19 mouse cellular contexts compared by ENCODE assay signal in genomic region chr16:59409341-59409748, GRCm38 (mm10). TPM values are rescaled to one million over a fixed set of nuclear protein-coding genes. Genes with fewer than 3 reads are reported as not detected.
A peak's percentile ranks its signal among the peaks of the same experiment; 100 is the strongest.
DNase-seq lines count a peak whose midpoint lies in the region; ATAC-seq and TF ChIP-seq lines count a peak whose summit lies in the region.
"Had no signal": no experiment of that assay in that cellular context is flagged by ENCODE, and none has a peak within 500 bp of the region (broad histone marks: within the 10 kb centered on the region; RNA-seq: fewer than 3 reads in every experiment).

No protein-coding gene starts in this region.

- H3K4me2 ChIP-seq in forebrain, embryonic 11.5 days (ENCODE audit: low read depth, low read length, severe bottlenecking): no peak overlapping the region
- H3K4me2 ChIP-seq in forebrain, embryonic 13.5 days: no peak overlapping the region
- H3K4me2 ChIP-seq in forebrain, embryonic 15.5 days (replicated peaks): no peak overlapping the region
- 0 out of 2 replicates have a peak overlapping the region, but pooled peaks have one; percentile 31 for H3K4me2 ChIP-seq in hindbrain, postnatal 0 days (ENCODE audit: low read depth, low read length)
- peak overlapping the region; percentile 40 for H3K4me2 ChIP-seq in neural tube, embryonic 13.5 days
- H3K4me2 ChIP-seq: intestine, embryonic 15.5 days; lung, embryonic 15.5 days had no signal

- H3K4me3 ChIP-seq in forebrain, embryonic 11.5 days (ENCODE audit: low read depth, low read length): no peak overlapping the region
- H3K4me3 ChIP-seq in forebrain, embryonic 13.5 days: no peak overlapping the region
- H3K4me3 ChIP-seq in forebrain, embryonic 15.5 days: no peak overlapping the region
- no peak overlapping the region for H3K4me3 ChIP-seq in hindbrain, postnatal 0 days (ENCODE audit: low read length)
- H3K4me3 ChIP-seq in neural tube, embryonic 13.5 days: no peak overlapping the region
- H3K4me3 ChIP-seq: intestine, embryonic 15.5 days; left cerebral cortex, adult 2 months; lung, embryonic 15.5 days had no signal

- no peak for DNase-seq in forebrain, embryonic 11.5 days (ENCODE audit: low spot score)
- DNase-seq in hindbrain, postnatal 0 days (ENCODE audit: low spot score): peak; percentile 17
- DNase-seq in adrenal gland, postnatal 14 days: no peak
- no peak for DNase-seq in cerebellum, adult 18-20 months
- DNase-seq in spleen, adult 12 weeks (ENCODE audit: low spot score): no peak
- DNase-seq: adrenal gland, postnatal 36 days; kidney, postnatal 4 days; liver had no signal

- TF ChIP-seq CTCF in hindbrain, postnatal 0 days (IDR thresholded peaks at IDR 0.05; ENCODE audit: low read depth): no peak

- no peak overlapping the region for H3K9ac ChIP-seq in forebrain, embryonic 11.5 days (ENCODE audit: low read length)
- H3K9ac ChIP-seq in forebrain, embryonic 13.5 days: no peak overlapping the region
- no peak overlapping the region for H3K9ac ChIP-seq in forebrain, embryonic 15.5 days (replicated peaks)
- H3K9ac ChIP-seq in hindbrain, postnatal 0 days (replicated peaks; ENCODE audit: low read length): no peak overlapping the region
- H3K9ac ChIP-seq in neural tube, embryonic 13.5 days: no peak overlapping the region
- H3K9ac ChIP-seq: intestine, embryonic 15.5 days; lung, embryonic 15.5 days had no signal

- WGBS in forebrain, embryonic 11.5 days: 64% methylated on average over 15 of the region's 15 CpGs
- WGBS in forebrain, embryonic 13.5 days: 54% methylated on average over 15 of the region's 15 CpGs
- WGBS in forebrain, embryonic 15.5 days: 52% methylated on average over 15 of the region's 15 CpGs
- WGBS in hindbrain, postnatal 0 days: 49% methylated on average over 15 of the region's 15 CpGs
- WGBS in neural tube, embryonic 13.5 days: 26% methylated on average over 15 of the region's 15 CpGs

- H3K27me3 ChIP-seq in forebrain, embryonic 11.5 days (ENCODE audit: control insufficient read depth, insufficient read depth, low read length): no peaks in the 10 kb centered on the region
- no peaks in the 10 kb centered on the region for H3K27me3 ChIP-seq in forebrain, embryonic 13.5 days
- H3K27me3 ChIP-seq in forebrain, embryonic 15.5 days: no peaks in the 10 kb centered on the region
- no peaks in the 10 kb centered on the region for H3K27me3 ChIP-seq in hindbrain, postnatal 0 days (ENCODE audit: insufficient read depth, low read length)
- H3K27me3 ChIP-seq in neural tube, embryonic 13.5 days: no peaks in the 10 kb centered on the region
- H3K27me3 ChIP-seq: intestine, embryonic 15.5 days; lung, embryonic 15.5 days had no signal

- H3K36me3 ChIP-seq in forebrain, embryonic 11.5 days (ENCODE audit: control insufficient read depth, insufficient read depth, low read length): no peaks in the 10 kb centered on the region
- H3K36me3 ChIP-seq in forebrain, embryonic 13.5 days (ENCODE audit: poor library complexity, severe bottlenecking): no peaks in the 10 kb centered on the region
- no peaks in the 10 kb centered on the region for H3K36me3 ChIP-seq in forebrain, embryonic 15.5 days
- no peaks in the 10 kb centered on the region for H3K36me3 ChIP-seq in hindbrain, postnatal 0 days (ENCODE audit: insufficient read depth, low read length)
- no peaks in the 10 kb centered on the region for H3K36me3 ChIP-seq in neural tube, embryonic 13.5 days
- H3K36me3 ChIP-seq: intestine, embryonic 15.5 days; lung, embryonic 15.5 days had no signal

- H3K9me3 ChIP-seq in forebrain, embryonic 11.5 days (ENCODE audit: control insufficient read depth, low read length): no peaks in the 10 kb centered on the region
- H3K9me3 ChIP-seq in forebrain, embryonic 13.5 days (replicated peaks): no peaks in the 10 kb centered on the region
- no peaks in the 10 kb centered on the region for H3K9me3 ChIP-seq in forebrain, embryonic 15.5 days
- no peaks in the 10 kb centered on the region for H3K9me3 ChIP-seq in hindbrain, postnatal 0 days (ENCODE audit: low read length)
- H3K9me3 ChIP-seq in neural tube, embryonic 13.5 days: no peaks in the 10 kb centered on the region
- H3K9me3 ChIP-seq: intestine, embryonic 15.5 days; lung, embryonic 15.5 days had no signal

- H3K27ac ChIP-seq in forebrain, embryonic 11.5 days (ENCODE audit: low read depth, low read length): no peak overlapping the region
- no peak overlapping the region for H3K27ac ChIP-seq in forebrain, embryonic 13.5 days
- H3K27ac ChIP-seq in forebrain, embryonic 15.5 days (replicated peaks): no peak overlapping the region
- no peak overlapping the region for H3K27ac ChIP-seq in hindbrain, postnatal 0 days
- H3K27ac ChIP-seq in neural tube, embryonic 13.5 days (replicated peaks): peak overlapping the region; percentile 69
- H3K27ac ChIP-seq: intestine, embryonic 15.5 days; left cerebral cortex, adult 2 months; lung, embryonic 15.5 days had no signal

- H3K4me1 ChIP-seq in forebrain, embryonic 11.5 days (replicated peaks; ENCODE audit: control insufficient read depth, insufficient read depth, low read length): no peaks in the 10 kb centered on the region
- 0 out of 2 replicates have a peak, but pooled peaks cover 4% of the 10 kb centered on the region for H3K4me1 ChIP-seq in forebrain, embryonic 13.5 days
- H3K4me1 ChIP-seq in forebrain, embryonic 15.5 days: no peaks in the 10 kb centered on the region
- no peaks in the 10 kb centered on the region for H3K4me1 ChIP-seq in hindbrain, postnatal 0 days (ENCODE audit: insufficient read depth, low read length)
- H3K4me1 ChIP-seq in neural tube, embryonic 13.5 days (replicated peaks): peaks cover 6% of the 10 kb centered on the region; the same call in 1 of the 2 replicates
- H3K4me1 ChIP-seq: intestine, embryonic 15.5 days; lung, embryonic 15.5 days had no signal

- ATAC-seq in forebrain, embryonic 11.5 days (replicated peaks; ENCODE audit: low FRiP score): 0 out of 2 replicates have a peak, but pooled peaks have one; percentile 42
- no peak for ATAC-seq in forebrain, embryonic 13.5 days
- peak; percentile 32; the same call in 1 of the 2 replicates for ATAC-seq in forebrain, embryonic 15.5 days (replicated peaks)
- ATAC-seq in hindbrain, postnatal 0 days: peak; percentile 52
- peak; percentile 84 for ATAC-seq in neural tube, embryonic 13.5 days (ENCODE audit: low read depth)
- ATAC-seq: intestine, embryonic 15.5 days had no signal

RNA-seq across cellular contexts. Expression of gene Gabrr3, which starts 2.2 kb away (rescaled TPM):
- polyA plus RNA-seq in forebrain, embryonic 11.5 days (2014; fragmentation: Nextera tagmentation; extraction: Ambion mirVana): 0.07 TPM in 1 of 2 replicates, not detected in the other
- 0.06 and 0.10 TPM in 2 replicates for polyA plus RNA-seq in forebrain, embryonic 13.5 days (2015; fragmentation: Nextera tagmentation; extraction: Ambion mirVana)
- 0.06 TPM in 1 of 2 replicates, not detected in the other for polyA plus RNA-seq in forebrain, embryonic 15.5 days (2015; fragmentation: Nextera tagmentation; extraction: Ambion mirVana)
- total RNA-seq in hindbrain, postnatal 0 days (2014; rRNA removed): not detected in 2 replicates
- 0.03 TPM in 1 of 2 replicates, not detected in the other for polyA plus RNA-seq in hindbrain, postnatal 0 days (2015; fragmentation: Nextera tagmentation; extraction: Ambion mirVana)
- 0.07 TPM in 1 of 2 replicates, not detected in the other for polyA plus RNA-seq in neural tube, embryonic 13.5 days (2015; fragmentation: Nextera tagmentation; extraction: Ambion mirVana)
- total RNA-seq in adrenal gland, postnatal 14 days (2021): not detected in 2 replicates
- total RNA-seq: adrenal gland, postnatal 36 days; gastrocnemius, postnatal 4 days; megakaryocyte-erythroid progenitor cell, adult 5-6 weeks had no signal
- polyA plus RNA-seq: heart, postnatal 0 days; lung, embryonic 15.5 days; stomach, embryonic 16.5 days had no signal

RNA-seq across cellular contexts. Expression of gene Olfr209, which starts 45.6 kb away (rescaled TPM):
- polyA plus RNA-seq in forebrain, embryonic 11.5 days (2014; fragmentation: Nextera tagmentation; extraction: Ambion mirVana): not detected in 2 replicates
- not detected in 2 replicates for polyA plus RNA-seq in forebrain, embryonic 13.5 days (2015; fragmentation: Nextera tagmentation; extraction: Ambion mirVana)
- polyA plus RNA-seq in forebrain, embryonic 15.5 days (2015; fragmentation: Nextera tagmentation; extraction: Ambion mirVana): not detected in 2 replicates
- total RNA-seq in hindbrain, postnatal 0 days (2014; rRNA removed): not detected in 2 replicates
- not detected in 2 replicates for polyA plus RNA-seq in hindbrain, postnatal 0 days (2015; fragmentation: Nextera tagmentation; extraction: Ambion mirVana)
- not detected in 2 replicates for polyA plus RNA-seq in neural tube, embryonic 13.5 days (2015; fragmentation: Nextera tagmentation; extraction: Ambion mirVana)
- total RNA-seq in adrenal gland, postnatal 14 days (2021): not detected in 2 replicates
- total RNA-seq: adrenal gland, postnatal 36 days; ES-E14; gastrocnemius, postnatal 4 days; left cerebral cortex, adult 2 months; megakaryocyte-erythroid progenitor cell, adult 5-6 weeks had no signal
- polyA plus RNA-seq: heart, postnatal 0 days; intestine, embryonic 15.5 days; lung, embryonic 15.5 days; stomach, embryonic 16.5 days had no signal

Comparison
In these comparisons a context has a peak if more than half of its experiments do, and no peak if none do; other contexts are left out.
1. H3K4me2 ChIP-seq: peak in hindbrain, postnatal 0 days (single experiment) and neural tube, embryonic 13.5 days (single experiment); none in forebrain, embryonic 11.5 days (single experiment), forebrain, embryonic 13.5 days (single experiment) and forebrain, embryonic 15.5 days (single experiment).